Mouse (Mus musculus): ENCODE data around the gene Cryaa.

DNA sequence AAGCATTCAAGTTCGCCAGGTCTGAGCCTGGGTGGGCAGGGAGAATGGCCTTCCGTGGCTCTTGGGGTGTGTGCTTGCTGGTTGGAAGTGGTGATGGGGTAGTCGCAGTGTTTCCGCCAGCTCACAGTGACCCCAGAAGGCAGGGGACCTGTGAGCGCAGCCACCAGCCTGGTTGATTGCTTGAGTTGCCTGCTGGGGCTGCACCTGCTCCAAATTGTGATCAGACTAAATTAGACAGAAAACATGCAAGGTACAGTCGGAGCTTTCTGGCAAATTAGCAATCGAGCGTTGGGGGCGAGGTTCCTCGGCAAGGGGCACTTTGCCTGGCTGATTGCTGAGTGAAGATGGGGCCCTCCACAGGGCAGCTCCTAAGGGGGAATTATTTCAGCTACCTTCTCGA, 20.7 kb downstream of the Cryaa start:
- TF ChIP-seq POLR2A (IDR thresholded peaks at IDR 0.05; ENCODE audit: borderline replicate concordance, insufficient read depth, low read length): no peak
- TF ChIP-seq CTCF (IDR thresholded peaks at IDR 0.05; ENCODE audit: borderline replicate concordance, insufficient read depth, low read depth, low read length): no peak
